ENCODE assay signal across 8 mouse cellular contexts in the genomic region with DNA sequence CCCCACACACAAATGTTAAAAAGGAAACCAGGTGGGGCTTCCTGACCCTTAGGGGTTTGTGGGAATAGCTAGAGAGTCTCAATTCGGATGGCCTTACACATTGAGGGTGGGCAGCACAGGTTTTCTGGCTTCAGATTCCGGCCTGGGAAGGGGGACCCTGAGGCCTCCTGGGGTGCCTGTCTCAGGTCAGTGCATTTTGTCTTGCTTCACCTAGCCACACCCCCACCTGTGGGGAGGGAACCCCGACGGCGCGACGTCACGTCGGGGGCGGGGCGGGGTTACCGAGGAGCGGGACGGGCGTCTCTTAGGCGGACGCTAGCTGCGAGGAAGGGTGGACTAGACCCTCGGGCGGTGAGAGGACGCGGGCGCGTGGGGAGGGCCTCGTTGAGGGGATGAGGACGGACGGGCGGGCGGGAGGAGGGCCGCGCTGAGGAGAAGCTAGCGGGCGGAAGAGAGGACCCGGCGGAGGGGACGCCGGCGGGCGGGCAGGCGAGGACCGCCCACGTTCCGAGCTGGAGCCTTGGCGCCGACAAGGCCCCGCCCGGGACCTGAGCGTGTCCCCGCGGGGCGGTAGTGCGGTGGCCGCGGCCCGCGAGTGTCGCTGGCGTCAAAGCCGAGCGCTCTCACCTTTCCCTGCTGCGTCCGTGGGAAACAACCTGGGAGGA. TPM values are rescaled to one million over a fixed set of nuclear protein-coding genes. Genes with fewer than 3 reads are reported as not detected.
A peak's percentile ranks its signal among the peaks of the same experiment; 100 is the strongest.
DNase-seq lines count a peak whose midpoint lies in the region; ATAC-seq and TF ChIP-seq lines count a peak whose summit lies in the region.

A gene (plus strand): TSS at position 275 of the 665 bp plus-strand sequence.

- peak within 1 kb of the TSS; percentile 24; the same call in 1 of the 2 replicates for H3K27ac ChIP-seq in cortical plate, adult 2 months (ENCODE audit: insufficient read depth, low read length)

- peak; percentile 67 to 75 for DNase-seq in adrenal gland, adult 18-20 months (ENCODE audit: low spot score in 2 of 2)
- peak; percentile 61 for DNase-seq in gastrocnemius, postnatal 25 days
- DNase-seq in left cerebral cortex, postnatal 36 days (ENCODE audit: low spot score in 2 of 2) = peak; percentile 61 to 70
- peak; percentile 66 for DNase-seq in mesoderm, embryonic 11.5 days (ENCODE audit: low read depth, low spot score)
- DNase-seq in right cerebral cortex, postnatal 25 days = peak; percentile 70
- DNase-seq in urinary bladder, postnatal 4 days (ENCODE audit: low spot score in 2 of 2) = peak; percentile 57 to 68

- peak; percentile 55; the same call in 1 of the 2 replicates for TF ChIP-seq POLR2A in cortical plate, adult 2 months (IDR thresholded peaks at IDR 0.05; ENCODE audit: extremely low read depth, insufficient read depth, low read length)

- H3K4me3 ChIP-seq in cortical plate, adult 2 months (ENCODE audit: insufficient read depth, low read length) = peak within 1 kb of the TSS; percentile 74

- peak; percentile 66 for ATAC-seq in inflammation-experienced regulatory T-cells, adult 6 months

- peaks cover 11% of the 10 kb centered on the region for H3K4me1 ChIP-seq in cortical plate, adult 2 months (ENCODE audit: control insufficient read depth, insufficient read depth, low read length)

- TF ChIP-seq CTCF in cortical plate, adult 2 months (IDR thresholded peaks at IDR 0.05; ENCODE audit: extremely low read depth, insufficient read depth, low read length) = no peak

- intact Hi-C loops in left cerebral cortex, postnatal 36 days (cut with DNase I) = loop anchor here (5.0 to 10.0 kb wide), 4 partner anchors 69 to 191 kb away; a partner anchor contains a TSS

RNA-seq across cellular contexts. Expression of the gene that starts here (rescaled TPM):
- total RNA-seq in adrenal gland, adult 18-20 months (2021) = 10 to 100 TPM; 23.1 to 24.8 TPM
- 39.8 and 44.0 TPM in 2 replicates for polyA plus RNA-seq in cortical plate, adult 2 months (2012; rRNA removed)
- total RNA-seq in gastrocnemius, postnatal 25 days (2021) = 1 to 10 TPM; 5.4 to 7.4 TPM
- 10 to 100 TPM; 45.1 to 53.4 (median 49.3) TPM for polyA plus RNA-seq in inflammation-experienced regulatory T-cells, adult 6 months (2017; shearing (Covaris generic))
- total RNA-seq in left cerebral cortex, postnatal 36 days (2021) = 10 to 100 TPM; 21.2 to 25.7 TPM

Comparison
In these comparisons a context has a peak if more than half of its experiments do, and no peak if none do; other contexts are left out.
1. Peak in every context shown above with its lines: DNase-seq, ATAC-seq, H3K4me3 ChIP-seq and H3K27ac ChIP-seq.